Mouse (Mus musculus): Measurements from ENCODE around the gene Zbtb17. TPM values are rescaled to one million over a fixed set of nuclear protein-coding genes. Genes with fewer than 3 reads are reported as not detected.

Gene Zbtb17
- polyA plus RNA-seq (2015; fragmentation: Nextera tagmentation; extraction: Ambion mirVana), result 13.3 and 16.8 TPM in 2 replicates

- Histone ChIP-seq H3K9me3 (ENCODE audit: control insufficient read depth, low read length) (no peaks in the 10 kb centered on the region), H3K9ac (ENCODE audit: low read length) (peak within 1 kb of the TSS; percentile 89), H3K4me1 (replicated peaks; ENCODE audit: control insufficient read depth, insufficient read depth) (0 out of 2 replicates have a peak, but pooled peaks cover 4% of the 10 kb centered on the region), H3K27ac (replicated peaks) (peak within 1 kb of the TSS; percentile 79), H3K4me2 (replicated peaks; ENCODE audit: low read depth) (peak within 1 kb of the TSS; percentile 95), H3K36me3 (ENCODE audit: control insufficient read depth, insufficient read depth, low read length) (peaks cover 6% of the 10 kb centered on the region; the same call in 1 of the 2 replicates), H3K27me3 (ENCODE audit: control insufficient read depth, insufficient read depth, low read length) (no peaks in the 10 kb centered on the region), H3K4me3 (ENCODE audit: low read depth, low read length) (peak within 1 kb of the TSS; percentile 100)
- DNase-seq (ENCODE audit: low spot score), result peak; percentile 91
- WGBS, result under 1% methylated on average over 42 of the region's 102 CpGs
- peak; percentile 92 for ATAC-seq (ENCODE audit: low FRiP score, low TSS enrichment)
- TF ChIP-seq EP300 (optimal IDR thresholded peaks at IDR 0.05) (no peak), CTCF (IDR thresholded peaks at IDR 0.05; ENCODE audit: low read depth) (0 out of 2 replicates have a peak, but pooled peaks have one; percentile 1)
Measured at GRCm38 (mm10) chr4:141444451-141445327, at the start of gene Zbtb17. TSS of gene Zbtb17 (plus strand) at chr4:141444654.

GRCm38 (mm10) chr4:141394751-141395150 is 49.7 kb upstream of the Zbtb17 start:
- Histone ChIP-seq H3K9ac (ENCODE audit: low read length) (peak overlapping the region; percentile 23; the same call in 1 of the 2 replicates), H3K27ac (replicated peaks) (no peak overlapping the region), H3K4me3 (ENCODE audit: low read depth, low read length) (peak overlapping the region; percentile 6; the same call in 1 of the 2 replicates), H3K27me3 (ENCODE audit: control insufficient read depth, insufficient read depth, low read length) (no peaks in the 10 kb centered on the region), H3K4me1 (replicated peaks; ENCODE audit: control insufficient read depth, insufficient read depth) (no peaks in the 10 kb centered on the region), H3K9me3 (ENCODE audit: control insufficient read depth, low read length) (no peaks in the 10 kb centered on the region), H3K36me3 (ENCODE audit: control insufficient read depth, insufficient read depth, low read length) (no peaks in the 10 kb centered on the region), H3K4me2 (replicated peaks; ENCODE audit: low read depth) (0 out of 2 replicates have a peak overlapping the region, but pooled peaks have one; percentile 25)
- ATAC-seq (ENCODE audit: low FRiP score, low TSS enrichment) (no peak), DNase-seq (ENCODE audit: low spot score) (peak; percentile 54)
- WGBS, result 24% methylated on average over 16 of the region's 16 CpGs
- TF ChIP-seq EP300 (optimal IDR thresholded peaks at IDR 0.05) (no peak), CTCF (IDR thresholded peaks at IDR 0.05; ENCODE audit: low read depth) (no peak)

DNA sequence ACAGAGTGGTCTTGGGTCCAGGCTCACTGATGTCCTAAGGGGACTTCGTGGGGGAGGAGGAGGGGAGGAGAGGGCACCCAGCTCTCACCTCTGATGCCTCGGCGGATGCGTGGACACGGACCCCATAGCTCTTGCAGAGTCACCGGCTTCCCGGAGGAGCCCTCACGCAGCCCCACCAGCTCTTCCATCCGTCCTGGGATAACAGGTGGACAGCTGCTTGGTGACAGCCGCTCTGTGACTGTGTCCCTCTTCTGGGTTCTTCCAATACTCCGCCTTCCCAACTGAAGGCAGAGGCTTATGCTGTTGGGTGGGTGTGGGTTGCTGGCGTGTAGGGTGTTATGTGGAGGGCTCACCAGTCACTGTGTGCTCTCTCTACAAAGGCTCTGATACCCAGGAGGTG is 46.6 kb upstream of the Zbtb17 start:
- TF ChIP-seq CTCF (IDR thresholded peaks at IDR 0.05; ENCODE audit: low read depth), result no peak
- no peak for TF ChIP-seq EP300 (optimal IDR thresholded peaks at IDR 0.05)
- 74% methylated on average over 12 of the region's 12 CpGs for WGBS
- ATAC-seq (ENCODE audit: low FRiP score, low TSS enrichment) (no peak), DNase-seq (ENCODE audit: low spot score) (no peak)
- Histone ChIP-seq H3K4me2 (replicated peaks; ENCODE audit: low read depth) (no peak overlapping the region), H3K9me3 (ENCODE audit: control insufficient read depth, low read length) (no peaks in the 10 kb centered on the region), H3K4me1 (replicated peaks; ENCODE audit: control insufficient read depth, insufficient read depth) (no peaks in the 10 kb centered on the region), H3K4me3 (ENCODE audit: low read depth, low read length) (no peak overlapping the region), H3K9ac (ENCODE audit: low read length) (no peak overlapping the region), H3K36me3 (ENCODE audit: control insufficient read depth, insufficient read depth, low read length) (no peaks in the 10 kb centered on the region), H3K27me3 (ENCODE audit: control insufficient read depth, insufficient read depth, low read length) (no peaks in the 10 kb centered on the region), H3K27ac (replicated peaks) (no peak overlapping the region)

DNA sequence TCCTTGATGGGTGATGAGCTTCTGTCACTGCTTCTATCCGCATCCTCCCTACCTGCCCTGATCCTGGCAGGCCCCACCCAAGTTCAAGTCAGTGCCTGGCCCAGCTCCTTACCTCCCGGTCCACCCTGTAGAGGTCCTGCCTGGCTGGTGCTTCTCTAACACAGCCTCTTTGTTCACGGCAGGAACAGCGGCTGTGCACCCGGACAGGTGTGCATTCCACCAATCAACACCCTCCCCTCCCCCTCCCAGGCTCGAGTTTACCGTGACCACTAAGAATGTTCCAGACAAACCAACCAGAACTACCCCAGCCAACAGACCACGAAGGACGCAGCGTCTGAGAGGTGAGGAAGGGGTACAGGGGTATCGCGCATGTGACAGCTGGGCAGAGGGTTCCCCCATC is 45.9 kb upstream of the Zbtb17 start, which contains the start of gene Clcnka:
Gene Clcnka, minus strand, starts transcription at position 180 of the 400 bp plus-strand sequence.
- Histone ChIP-seq H3K9me3 (ENCODE audit: control insufficient read depth, low read length) (no peaks in the 10 kb centered on the region), H3K4me1 (replicated peaks; ENCODE audit: control insufficient read depth, insufficient read depth) (no peaks in the 10 kb centered on the region), H3K4me3 (ENCODE audit: low read depth, low read length) (no peak within 1 kb of the TSS), H3K27me3 (ENCODE audit: control insufficient read depth, insufficient read depth, low read length) (no peaks in the 10 kb centered on the region), H3K27ac (replicated peaks) (no peak within 1 kb of the TSS), H3K36me3 (ENCODE audit: control insufficient read depth, insufficient read depth, low read length) (no peaks in the 10 kb centered on the region), H3K4me2 (replicated peaks; ENCODE audit: low read depth) (no peak within 1 kb of the TSS), H3K9ac (ENCODE audit: low read length) (no peak within 1 kb of the TSS)
- ATAC-seq (ENCODE audit: low FRiP score, low TSS enrichment), result peak; percentile 65
- TF ChIP-seq EP300 (optimal IDR thresholded peaks at IDR 0.05) (no peak), CTCF (IDR thresholded peaks at IDR 0.05; ENCODE audit: low read depth) (no peak)
- DNase-seq (ENCODE audit: low spot score), result no peak
- WGBS, result 42% methylated on average over 12 of the region's 12 CpGs

DNA sequence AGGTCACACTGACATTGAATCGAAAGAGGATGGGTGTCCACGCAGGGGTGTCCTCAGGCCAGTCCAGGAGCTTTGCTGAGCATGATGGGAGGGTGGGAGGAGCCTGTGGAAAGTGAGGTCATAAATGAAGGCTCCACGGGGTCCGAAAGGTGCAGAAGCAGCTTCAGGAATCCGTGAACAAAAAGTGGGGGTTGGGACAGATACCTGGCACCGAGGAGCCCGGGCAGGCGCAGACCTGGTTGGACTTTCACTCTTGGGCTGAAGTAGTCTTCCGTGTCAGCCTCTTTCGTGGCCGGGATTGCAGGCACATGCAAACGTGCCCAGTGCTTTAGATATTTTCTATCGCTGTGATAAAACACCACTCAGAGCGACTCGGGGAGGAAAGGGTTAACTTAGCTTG is 44.3 kb upstream of the Zbtb17 start:
- Histone ChIP-seq H3K4me1 (replicated peaks; ENCODE audit: control insufficient read depth, insufficient read depth) (no peaks in the 10 kb centered on the region), H3K9ac (ENCODE audit: low read length) (no peak overlapping the region), H3K27ac (replicated peaks) (no peak overlapping the region), H3K36me3 (ENCODE audit: control insufficient read depth, insufficient read depth, low read length) (no peaks in the 10 kb centered on the region), H3K4me2 (replicated peaks; ENCODE audit: low read depth) (no peak overlapping the region), H3K27me3 (ENCODE audit: control insufficient read depth, insufficient read depth, low read length) (no peaks in the 10 kb centered on the region), H3K4me3 (ENCODE audit: low read depth, low read length) (no peak overlapping the region), H3K9me3 (ENCODE audit: control insufficient read depth, low read length) (no peaks in the 10 kb centered on the region)
- no peak for ATAC-seq (ENCODE audit: low FRiP score, low TSS enrichment)
- TF ChIP-seq EP300 (optimal IDR thresholded peaks at IDR 0.05), result no peak
- TF ChIP-seq CTCF (IDR thresholded peaks at IDR 0.05; ENCODE audit: low read depth), result no peak
- WGBS, result 86% methylated on average over 15 of the region's 15 CpGs
- DNase-seq (ENCODE audit: low spot score), result no peak

Data from stomach, postnatal 0 days (tissue).